9 mouse cellular contexts compared by ENCODE assay signal in genomic region chr14:31384366-31385323, GRCm38 (mm10). TPM values are rescaled to one million over a fixed set of nuclear protein-coding genes. Genes with fewer than 3 reads are reported as not detected.
DNase-seq lines count a peak whose midpoint lies in the region; ATAC-seq and TF ChIP-seq lines count a peak whose summit lies in the region.
"Had no signal": no experiment of that assay in that cellular context is flagged by ENCODE, and none has a peak within 500 bp of the region (broad histone marks: within the 10 kb centered on the region; RNA-seq: fewer than 3 reads in every experiment).

No protein-coding gene starts in this region.

- H3K9me3 ChIP-seq in kidney, embryonic 14.5 days (ENCODE audit: control insufficient read depth, low read length), result no peaks in the 10 kb centered on the region
- H3K9me3 ChIP-seq in heart, embryonic 10.5 days, result no peaks in the 10 kb centered on the region; the same call in 1 of the 2 replicates
- no peaks in the 10 kb centered on the region for H3K9me3 ChIP-seq in limb, embryonic 10.5 days (replicated peaks)
- H3K9me3 ChIP-seq: G1E had no signal

- no peak overlapping the region; the same call in 1 of the 2 replicates for H3K27ac ChIP-seq in kidney, embryonic 14.5 days (ENCODE audit: low read depth, low read length)
- H3K27ac ChIP-seq in heart, embryonic 10.5 days, result no peak overlapping the region
- H3K27ac ChIP-seq in limb, embryonic 10.5 days, result peak overlapping the region; percentile 19; the same call in 1 of the 2 replicates
- no peak overlapping the region for H3K27ac ChIP-seq in thymus, adult 2 months (ENCODE audit: control insufficient read depth, insufficient read depth, low read length)

- H3K27me3 ChIP-seq in kidney, embryonic 14.5 days (ENCODE audit: control insufficient read depth, insufficient read depth, low read length), result no peaks in the 10 kb centered on the region
- peaks cover 7% of the 10 kb centered on the region; the same call in 1 of the 2 replicates for H3K27me3 ChIP-seq in heart, embryonic 10.5 days (ENCODE audit: insufficient read depth, poor library complexity, severe bottlenecking)
- no peaks in the 10 kb centered on the region for H3K27me3 ChIP-seq in limb, embryonic 10.5 days (ENCODE audit: low read depth, poor library complexity, severe bottlenecking)
- H3K27me3 ChIP-seq in thymus, adult 2 months (ENCODE audit: control insufficient read depth, insufficient read depth, low read length), result no peaks in the 10 kb centered on the region

- no peak overlapping the region for H3K9ac ChIP-seq in kidney, embryonic 14.5 days (ENCODE audit: low read depth, low read length)

- no peak for ATAC-seq in kidney, embryonic 14.5 days (ENCODE audit: low FRiP score, low TSS enrichment)

- H3K4me2 ChIP-seq in kidney, embryonic 14.5 days (replicated peaks; ENCODE audit: low read depth, low read length), result no peak overlapping the region

- WGBS in kidney, embryonic 14.5 days, result 65% methylated on average over 13 of the region's 13 CpGs
- WGBS in heart, embryonic 10.5 days, result 71% methylated on average over 13 of the region's 13 CpGs
- WGBS in limb, embryonic 10.5 days, result 80% methylated on average over 13 of the region's 13 CpGs
- 92% methylated on average over 13 of the region's 13 CpGs for WGBS in thymus, adult 2 months

- no peak for TF ChIP-seq POLR2A in thymus, adult 2 months (IDR thresholded peaks at IDR 0.05; ENCODE audit: control insufficient read depth, extremely low read depth, insufficient read depth, low read length, poor library complexity)

- H3K4me3 ChIP-seq in kidney, embryonic 14.5 days (ENCODE audit: low read length), result no peak overlapping the region
- H3K4me3 ChIP-seq in heart, embryonic 10.5 days, result no peak overlapping the region
- H3K4me3 ChIP-seq in limb, embryonic 10.5 days, result no peak overlapping the region
- no peak overlapping the region for H3K4me3 ChIP-seq in thymus, adult 2 months (ENCODE audit: control insufficient read depth, insufficient read depth, low read length)

- no peak for TF ChIP-seq CTCF in thymus, adult 2 months (IDR thresholded peaks at IDR 0.05; ENCODE audit: borderline replicate concordance, control insufficient read depth, extremely low read depth, insufficient read depth, low read length, poor library complexity)

- 0 out of 2 replicates have a peak, but pooled peaks cover 2% of the 10 kb centered on the region for H3K36me3 ChIP-seq in kidney, embryonic 14.5 days (ENCODE audit: control insufficient read depth, insufficient read depth, low read length)
- H3K36me3 ChIP-seq in heart, embryonic 10.5 days, result peaks cover 21% of the 10 kb centered on the region
- peaks cover 73% of the 10 kb centered on the region for H3K36me3 ChIP-seq in limb, embryonic 10.5 days
- H3K36me3 ChIP-seq in thymus, adult 2 months (ENCODE audit: control insufficient read depth, insufficient read depth, low read length), result no peaks in the 10 kb centered on the region
- H3K36me3 ChIP-seq: G1E had no signal

- DNase-seq in kidney, adult 11 months, result peak; percentile 71
- peak; percentile 86 for DNase-seq in adrenal gland, postnatal 10 days
- DNase-seq in heart, embryonic 10.5 days (ENCODE audit: low spot score), result peak; percentile 70
- peak; percentile 28 for DNase-seq in limb, embryonic 10.5 days (ENCODE audit: low spot score)
- DNase-seq in thymus, adult 2 months, result no peak
- DNase-seq in spleen, adult 18-20 months, result no peak
- DNase-seq in retina, embryonic 14.5 days (ENCODE audit: low spot score), result no peak

- H3K4me1 ChIP-seq in kidney, embryonic 14.5 days (ENCODE audit: control insufficient read depth, insufficient read depth, low read length), result peaks cover 12% of the 10 kb centered on the region; the same call in 1 of the 2 replicates
- peaks cover 46% of the 10 kb centered on the region for H3K4me1 ChIP-seq in heart, embryonic 10.5 days
- H3K4me1 ChIP-seq in limb, embryonic 10.5 days, result peaks cover 45% of the 10 kb centered on the region
- peaks cover 17% of the 10 kb centered on the region for H3K4me1 ChIP-seq in thymus, adult 2 months (replicated peaks; ENCODE audit: control insufficient read depth, insufficient read depth, low read length)

RNA-seq across cellular contexts. Expression of gene Capn7, which starts 48.2 kb away (rescaled TPM):
- 27.4 and 49.8 TPM in 2 replicates for polyA plus RNA-seq in kidney, embryonic 14.5 days (2014; fragmentation: Nextera tagmentation; extraction: Ambion mirVana)
- 10 to 100 TPM; 33.7 to 40.9 TPM for total RNA-seq in adrenal gland, postnatal 10 days (2021)
- 37.1 and 40.8 TPM in 2 replicates for polyA plus RNA-seq in heart, embryonic 10.5 days (2016; fragmentation: Nextera tagmentation; extraction: Ambion mirVana)
- 22.8 and 31.1 TPM in 2 replicates for polyA plus RNA-seq in limb, embryonic 10.5 days (2016; fragmentation: Nextera tagmentation; extraction: Ambion mirVana)
- 23.8 and 24.2 TPM in 2 replicates for polyA plus RNA-seq in thymus, adult 2 months (2012; rRNA removed)

RNA-seq across cellular contexts. Expression of gene Sh3bp5, which starts 51.2 kb away (rescaled TPM):
- polyA plus RNA-seq in kidney, embryonic 14.5 days (2014; fragmentation: Nextera tagmentation; extraction: Ambion mirVana), result 6.7 and 14.3 TPM in 2 replicates
- total RNA-seq in adrenal gland, postnatal 10 days (2021), result 100 to 1,000 TPM; 107 to 135 TPM
- polyA plus RNA-seq in heart, embryonic 10.5 days (2016; fragmentation: Nextera tagmentation; extraction: Ambion mirVana), result 26.5 and 30.1 TPM in 2 replicates
- 43.0 and 47.9 TPM in 2 replicates for polyA plus RNA-seq in limb, embryonic 10.5 days (2016; fragmentation: Nextera tagmentation; extraction: Ambion mirVana)
- polyA plus RNA-seq in thymus, adult 2 months (2012; rRNA removed), result 10.5 and 10.7 TPM in 2 replicates

Comparison
In these comparisons a context has a peak if more than half of its experiments do, and no peak if none do; other contexts are left out.
1. DNase-seq: peak in kidney, adult 11 months (single experiment), adrenal gland, postnatal 10 days (single experiment), heart, embryonic 10.5 days (single experiment) and limb, embryonic 10.5 days (single experiment); none in thymus, adult 2 months (single experiment), spleen, adult 18-20 months (0 of 2) and retina, embryonic 14.5 days (single experiment).